Mouse (Mus musculus): ENCODE results near the gene Anxa9. TPM values are rescaled to one million over a fixed set of nuclear protein-coding genes. Genes with fewer than 3 reads are reported as not detected.

Gene Anxa9
- polyA plus RNA-seq, 1 experiment from 2014 or later = 1.7 TPM

DNA sequence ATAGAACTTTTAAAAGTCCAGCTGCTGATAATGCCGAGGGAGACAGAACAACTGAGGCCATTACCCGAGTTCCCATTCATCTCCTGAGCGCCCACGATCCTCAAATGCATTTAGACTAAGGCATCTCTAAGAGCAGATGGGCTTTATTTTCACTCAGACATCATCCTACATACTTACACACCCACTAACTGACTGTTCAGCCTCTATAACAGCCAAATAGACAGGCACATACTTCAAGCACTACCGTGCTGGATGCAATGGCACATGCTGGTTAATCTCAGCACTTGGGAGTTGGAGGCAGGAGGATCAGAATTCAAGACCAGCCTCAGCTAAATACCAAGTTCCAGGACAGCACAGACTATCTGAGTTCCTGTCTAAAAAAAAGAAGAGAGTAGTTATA, 37.2 kb downstream of the Anxa9 start:
- Histone ChIP-seq H3K9ac (no peak overlapping the region), H3K9me3 (replicated peaks) (peaks cover 4% of the 10 kb centered on the region; the same call in 1 of the 2 replicates), H3K27ac (ENCODE audit: poor library complexity, severe bottlenecking) (no peak overlapping the region), H3K4me1 (replicated peaks) (peaks cover 30% of the 10 kb centered on the region), H3K36me3 (peaks cover 47% of the 10 kb centered on the region), H3K27me3 (replicated peaks) (no peaks in the 10 kb centered on the region), H3K4me3 (no peak overlapping the region), H3K4me2 (no peak overlapping the region)
- ATAC-seq (ENCODE audit: insufficient number of reproducible peaks, low FRiP score) = no peak
- 70% methylated on average over 5 of the region's 5 CpGs for WGBS

DNA sequence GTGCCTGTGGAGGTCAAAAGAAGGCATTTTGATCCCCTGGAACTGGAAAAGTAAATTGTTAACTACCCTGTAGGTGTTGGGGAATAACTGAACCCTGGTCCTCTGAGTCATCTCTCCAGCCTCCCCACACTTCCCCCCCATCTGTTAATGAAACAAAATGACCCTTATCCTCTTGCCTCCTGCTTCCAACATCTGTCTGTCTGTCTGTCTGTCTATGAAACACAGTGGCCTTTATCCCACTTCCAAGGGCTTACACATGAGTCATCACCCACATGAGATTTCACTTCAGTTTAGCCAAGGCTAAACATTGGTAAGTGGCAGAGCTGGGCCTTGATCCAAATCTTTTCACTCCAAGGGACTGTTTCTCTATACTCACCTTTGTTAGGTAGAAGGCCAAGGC, 39.1 kb downstream of the Anxa9 start:
- H3K4me2 ChIP-seq = no peak overlapping the region
- no peak overlapping the region for H3K9ac ChIP-seq
- H3K36me3 ChIP-seq = peaks cover 58% of the 10 kb centered on the region
- no peak for ATAC-seq (ENCODE audit: insufficient number of reproducible peaks, low FRiP score)
- no peaks in the 10 kb centered on the region for H3K27me3 ChIP-seq (replicated peaks)
- H3K9me3 ChIP-seq (replicated peaks) = peaks cover 4% of the 10 kb centered on the region; the same call in 1 of the 2 replicates
- no peak overlapping the region for H3K4me3 ChIP-seq
- no peak overlapping the region for H3K27ac ChIP-seq (ENCODE audit: poor library complexity, severe bottlenecking)
- H3K4me1 ChIP-seq (replicated peaks) = peaks cover 23% of the 10 kb centered on the region

DNA sequence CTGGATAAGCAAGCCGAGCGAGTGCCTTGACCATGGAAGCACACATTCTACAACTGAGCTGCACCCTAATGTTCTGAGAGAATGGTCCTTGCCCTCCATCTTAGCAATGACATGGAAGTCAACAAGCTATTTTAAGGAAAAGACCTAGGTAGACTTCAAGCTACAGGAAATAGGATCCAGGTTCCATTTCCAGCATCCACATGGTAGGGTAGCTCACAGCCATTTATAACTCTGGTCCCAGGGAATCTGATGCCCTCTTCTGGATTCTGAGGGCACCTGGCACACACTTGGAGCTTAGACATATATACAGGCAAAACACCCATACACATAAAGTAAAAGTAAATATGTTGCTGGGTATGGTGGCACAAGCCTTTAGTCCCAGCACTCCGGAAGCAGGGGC, 40.9 kb downstream of the Anxa9 start:
- Histone ChIP-seq H3K4me3 (no peak overlapping the region), H3K36me3 (peaks cover 68% of the 10 kb centered on the region), H3K4me2 (no peak overlapping the region), H3K9ac (no peak overlapping the region), H3K27me3 (replicated peaks) (no peaks in the 10 kb centered on the region), H3K27ac (ENCODE audit: poor library complexity, severe bottlenecking) (no peak overlapping the region), H3K4me1 (replicated peaks) (peaks cover 19% of the 10 kb centered on the region), H3K9me3 (replicated peaks) (peaks cover 4% of the 10 kb centered on the region; the same call in 1 of the 2 replicates)
- ATAC-seq (ENCODE audit: insufficient number of reproducible peaks, low FRiP score) = no peak
- 95% methylated on average over 3 of the region's 3 CpGs for WGBS

DNA sequence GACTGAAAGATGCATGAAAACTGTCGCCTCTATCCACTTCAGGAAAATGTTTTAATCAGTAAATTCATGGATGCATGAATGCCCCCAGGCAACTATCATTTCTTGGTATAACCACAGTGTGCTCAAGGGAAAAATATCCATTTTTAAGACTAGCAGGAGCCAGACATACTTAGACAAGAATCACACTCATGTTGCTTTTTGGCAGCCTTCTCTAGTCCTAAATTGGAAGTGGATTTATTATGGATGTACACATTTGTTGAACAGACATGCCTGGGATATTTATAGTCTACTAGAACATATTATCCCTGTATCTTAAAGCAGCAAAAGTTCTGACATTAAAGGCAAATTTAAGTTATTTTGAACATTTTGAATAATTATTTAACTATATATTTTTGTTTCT, 42.3 kb downstream of the Anxa9 start:
- Histone ChIP-seq H3K9ac (no peak overlapping the region), H3K4me3 (no peak overlapping the region), H3K4me2 (no peak overlapping the region), H3K27me3 (replicated peaks) (no peaks in the 10 kb centered on the region), H3K9me3 (replicated peaks) (peaks cover 4% of the 10 kb centered on the region; the same call in 1 of the 2 replicates), H3K4me1 (replicated peaks) (peaks cover 11% of the 10 kb centered on the region), H3K27ac (ENCODE audit: poor library complexity, severe bottlenecking) (no peak overlapping the region), H3K36me3 (peaks cover 77% of the 10 kb centered on the region)
- 78% methylated on average over 1 of the region's 1 CpGs for WGBS
- no peak for ATAC-seq (ENCODE audit: insufficient number of reproducible peaks, low FRiP score)

DNA sequence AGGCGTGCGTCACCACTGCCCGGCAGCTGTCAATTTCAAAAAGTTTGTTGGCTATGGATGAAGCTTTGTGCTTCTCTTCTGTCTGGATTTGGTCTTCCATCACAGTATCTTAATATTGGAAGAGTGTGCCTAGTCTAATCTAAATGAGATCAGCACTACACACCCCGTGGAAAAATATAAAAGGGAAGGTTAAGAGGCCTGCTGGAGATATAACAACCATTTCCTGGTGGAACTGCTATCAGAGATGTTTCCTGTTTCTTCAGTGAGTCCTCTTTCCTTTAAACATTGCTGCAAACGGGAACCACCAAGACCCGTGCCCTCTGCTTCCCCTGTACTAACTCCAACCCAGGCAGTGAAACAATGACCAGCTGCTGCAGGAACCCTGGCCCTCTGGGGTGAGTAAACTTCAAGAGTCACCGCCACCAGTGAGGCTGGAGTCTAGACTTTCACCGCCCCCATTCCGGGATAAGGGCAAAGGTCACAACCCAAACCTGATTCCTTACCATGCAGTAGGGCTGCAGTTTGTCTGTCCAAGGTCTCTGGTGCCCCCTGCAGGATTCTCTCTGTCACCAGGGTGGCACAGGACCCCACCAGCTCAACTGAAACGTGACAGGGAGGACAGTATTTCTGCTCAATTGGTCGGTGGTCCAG, 43.8 kb downstream of the Anxa9 start:
- Histone ChIP-seq H3K27me3 (replicated peaks) (no peaks in the 10 kb centered on the region), H3K36me3 (peaks cover 82% of the 10 kb centered on the region), H3K27ac (ENCODE audit: poor library complexity, severe bottlenecking) (no peak overlapping the region), H3K4me3 (no peak overlapping the region), H3K4me2 (no peak overlapping the region), H3K4me1 (replicated peaks) (peaks cover 8% of the 10 kb centered on the region; the same call in 1 of the 2 replicates), H3K9ac (no peak overlapping the region), H3K9me3 (replicated peaks) (peaks cover 4% of the 10 kb centered on the region; the same call in 1 of the 2 replicates)
- WGBS = 46% methylated on average over 11 of the region's 11 CpGs
- ATAC-seq (ENCODE audit: insufficient number of reproducible peaks, low FRiP score) = 0 out of 2 replicates have a peak, but pooled peaks have one; percentile 36

DNA sequence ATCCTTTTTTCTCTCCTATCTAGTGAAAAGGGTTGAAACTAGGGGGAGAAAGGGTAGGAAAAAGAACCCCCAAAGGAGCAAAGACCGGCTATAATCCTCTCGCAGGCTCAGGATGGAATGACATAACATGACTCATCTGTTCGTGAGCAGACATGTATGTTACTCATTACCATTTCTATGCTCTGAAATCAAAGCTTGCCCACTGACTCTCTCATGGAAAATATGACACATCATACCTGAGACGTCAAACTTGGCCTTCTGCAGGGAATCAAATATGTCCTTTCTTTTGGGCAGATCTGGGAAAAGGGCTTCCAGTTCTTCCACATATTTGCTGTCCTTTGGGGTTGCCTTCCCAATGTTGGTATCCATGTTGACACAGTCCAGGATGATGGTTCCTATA, 45.0 kb downstream of the Anxa9 start:
- no peak overlapping the region for H3K4me2 ChIP-seq
- no peak overlapping the region for H3K9ac ChIP-seq
- 88% methylated on average over 4 of the region's 4 CpGs for WGBS
- no peaks in the 10 kb centered on the region for H3K27me3 ChIP-seq (replicated peaks)
- H3K4me3 ChIP-seq = no peak overlapping the region
- peaks cover 8% of the 10 kb centered on the region; the same call in 1 of the 2 replicates for H3K4me1 ChIP-seq (replicated peaks)
- ATAC-seq (ENCODE audit: insufficient number of reproducible peaks, low FRiP score) = no peak
- peaks cover 2% of the 10 kb centered on the region; the same call in 1 of the 2 replicates for H3K9me3 ChIP-seq (replicated peaks)
- H3K27ac ChIP-seq (ENCODE audit: poor library complexity, severe bottlenecking) = no peak overlapping the region
- H3K36me3 ChIP-seq = peaks cover 81% of the 10 kb centered on the region

DNA sequence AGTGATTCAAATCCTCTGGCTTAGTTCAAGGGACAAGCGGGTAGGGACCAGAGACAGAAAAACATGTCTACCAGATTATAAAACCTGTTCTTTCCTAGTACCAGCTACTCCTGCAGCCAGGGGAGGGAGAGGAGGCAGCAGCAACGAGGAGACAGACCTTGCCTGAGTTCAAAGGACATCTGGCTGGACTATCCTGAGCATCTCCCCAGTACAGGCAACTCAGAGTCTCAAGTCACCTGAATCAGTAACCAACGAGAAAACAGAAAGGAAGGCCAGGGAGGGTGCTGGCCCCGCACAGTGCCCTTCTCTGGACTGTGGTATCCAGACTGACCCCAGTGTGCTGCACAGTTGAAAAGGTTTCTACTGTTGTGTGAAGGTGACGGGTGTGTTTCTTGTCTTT, 50.0 kb downstream of the Anxa9 start:
- Histone ChIP-seq H3K27ac (ENCODE audit: poor library complexity, severe bottlenecking) (no peak overlapping the region), H3K4me3 (no peak overlapping the region), H3K9me3 (replicated peaks) (no peaks in the 10 kb centered on the region), H3K9ac (no peak overlapping the region), H3K4me2 (no peak overlapping the region), H3K27me3 (replicated peaks) (no peaks in the 10 kb centered on the region), H3K4me1 (replicated peaks) (no peaks in the 10 kb centered on the region), H3K36me3 (peaks cover 92% of the 10 kb centered on the region)
- no peak for ATAC-seq (ENCODE audit: insufficient number of reproducible peaks, low FRiP score)
- WGBS = 80% methylated on average over 5 of the region's 5 CpGs

DNA sequence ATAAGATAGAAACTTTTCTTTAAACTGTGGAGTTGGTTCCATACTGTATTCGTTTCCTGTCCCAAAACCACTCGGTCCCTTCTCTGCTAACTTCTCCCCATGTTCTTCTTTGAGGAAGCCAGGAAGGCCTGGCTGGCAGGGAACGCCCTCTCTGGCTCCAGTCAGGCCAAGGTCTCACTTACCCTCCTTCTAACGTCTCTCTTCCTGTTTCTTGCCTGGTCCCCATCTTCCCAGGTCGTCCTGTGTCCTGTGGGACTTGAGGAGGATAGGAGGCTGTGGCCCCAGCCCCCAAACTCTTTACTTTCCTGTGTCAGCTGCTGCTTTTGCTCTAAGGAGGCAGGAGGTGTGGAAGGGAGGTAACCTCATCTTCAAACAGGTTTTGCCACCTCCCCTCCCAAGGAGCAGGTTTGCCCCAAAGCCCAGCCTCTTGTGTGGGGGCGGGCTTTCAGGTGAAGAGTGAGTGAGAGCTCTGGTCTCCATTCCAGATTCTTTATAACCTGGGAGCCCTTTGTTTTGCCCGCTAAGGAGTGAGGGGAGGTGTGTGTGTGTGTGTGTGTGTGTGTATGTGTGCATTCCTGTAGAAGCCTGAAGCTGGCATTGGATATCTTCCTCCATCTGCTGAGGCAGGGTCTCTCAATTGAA, 56.1 kb downstream of the Anxa9 start, which contains the start of gene Bnipl:
Gene Bnipl (minus strand): TSS at position 411 of the 642 bp plus-strand sequence.
- WGBS = 41% methylated on average over 7 of the region's 7 CpGs
- no peak within 1 kb of the TSS for H3K27ac ChIP-seq (ENCODE audit: poor library complexity, severe bottlenecking)
- H3K4me2 ChIP-seq = no peak within 1 kb of the TSS
- no peaks in the 10 kb centered on the region for H3K9me3 ChIP-seq (replicated peaks)
- no peak within 1 kb of the TSS for H3K4me3 ChIP-seq
- H3K4me1 ChIP-seq (replicated peaks) = no peaks in the 10 kb centered on the region; the same call in 1 of the 2 replicates
- ATAC-seq (ENCODE audit: insufficient number of reproducible peaks, low FRiP score) = no peak
- peaks cover 46% of the 10 kb centered on the region for H3K36me3 ChIP-seq
- H3K9ac ChIP-seq = no peak within 1 kb of the TSS
- H3K27me3 ChIP-seq (replicated peaks) = no peaks in the 10 kb centered on the region

DNA sequence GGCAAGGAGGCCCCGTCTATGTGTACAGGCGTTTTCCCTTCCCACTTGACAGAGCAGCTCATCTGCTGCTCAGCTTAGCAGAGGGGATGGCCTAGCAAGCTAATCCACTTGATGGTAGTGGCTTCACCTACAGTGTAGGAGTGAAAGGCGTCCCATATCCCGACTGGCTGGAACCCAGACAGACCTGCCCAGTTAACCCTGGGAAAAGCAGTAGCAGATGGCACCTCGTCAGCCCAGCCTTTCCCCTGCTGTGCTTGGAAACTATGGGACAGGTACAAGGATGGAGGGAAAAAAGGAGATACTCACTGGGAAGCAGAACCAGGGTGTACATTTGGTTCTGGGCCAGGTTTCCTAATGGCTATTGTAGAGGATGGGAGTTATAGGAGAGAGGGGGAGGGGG, 56.6 kb downstream of the Anxa9 start:
- H3K27ac ChIP-seq (ENCODE audit: poor library complexity, severe bottlenecking) = no peak overlapping the region
- no peak overlapping the region for H3K4me2 ChIP-seq
- no peaks in the 10 kb centered on the region; the same call in 1 of the 2 replicates for H3K4me1 ChIP-seq (replicated peaks)
- ATAC-seq (ENCODE audit: insufficient number of reproducible peaks, low FRiP score) = no peak
- no peaks in the 10 kb centered on the region for H3K27me3 ChIP-seq (replicated peaks)
- peaks cover 44% of the 10 kb centered on the region for H3K36me3 ChIP-seq
- no peak overlapping the region for H3K4me3 ChIP-seq
- WGBS = 73% methylated on average over 5 of the region's 5 CpGs
- 0 out of 2 replicates have a peak, but pooled peaks cover 2% of the 10 kb centered on the region for H3K9me3 ChIP-seq (replicated peaks)
- H3K9ac ChIP-seq = no peak overlapping the region

DNA sequence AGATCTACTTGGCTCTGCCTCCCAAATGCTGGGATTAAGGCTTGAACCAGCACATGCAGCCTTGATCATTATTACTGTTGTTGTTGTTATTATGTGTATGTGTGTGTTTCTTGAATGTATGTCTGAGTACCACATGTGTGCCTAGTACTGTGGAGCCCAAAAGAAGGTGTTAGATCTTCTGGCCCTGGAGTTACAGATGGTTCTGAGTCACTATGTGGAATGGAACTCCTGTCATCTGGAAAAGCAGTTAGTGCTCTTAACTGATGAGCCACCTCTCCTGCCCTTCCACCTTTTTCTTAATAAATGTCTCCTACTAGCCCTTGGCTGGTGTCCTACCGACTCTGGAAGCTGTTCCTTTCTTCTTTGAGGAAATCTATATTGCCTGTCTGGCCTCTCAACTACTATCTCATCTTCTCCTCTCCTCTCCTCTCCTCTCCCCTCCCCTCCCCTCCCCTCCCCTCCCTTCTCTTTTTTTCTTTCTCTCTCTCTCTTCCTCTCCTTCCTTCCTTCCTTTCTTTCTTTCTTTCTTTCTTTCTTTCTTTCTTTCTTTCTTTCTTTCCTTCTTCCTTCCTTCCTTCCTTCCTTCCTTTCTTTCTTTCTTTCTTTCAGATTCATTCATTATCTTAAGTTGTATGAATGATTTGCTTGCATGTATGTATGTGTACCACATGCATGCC, 59.2 kb downstream of the Anxa9 start:
- H3K9me3 ChIP-seq (replicated peaks) = 0 out of 2 replicates have a peak, but pooled peaks cover 3% of the 10 kb centered on the region
- ATAC-seq (ENCODE audit: insufficient number of reproducible peaks, low FRiP score) = no peak
- H3K27ac ChIP-seq (ENCODE audit: poor library complexity, severe bottlenecking) = no peak overlapping the region
- H3K4me3 ChIP-seq = no peak overlapping the region
- peaks cover 23% of the 10 kb centered on the region for H3K36me3 ChIP-seq
- 57% methylated on average over 1 of the region's 1 CpGs for whole genome bisulfite sequencing
- no peaks in the 10 kb centered on the region for H3K27me3 ChIP-seq (replicated peaks)
- H3K4me2 ChIP-seq = no peak overlapping the region
- no peak overlapping the region for H3K9ac ChIP-seq
- no peaks in the 10 kb centered on the region; the same call in 1 of the 2 replicates for H3K4me1 ChIP-seq (replicated peaks)
